Mouse (Mus musculus) heart, embryonic 14.5 days (tissue): ENCODE data around the gene Wdr19. TPM values are rescaled to one million over a fixed set of nuclear protein-coding genes. Genes with fewer than 3 reads are reported as not detected.
A peak's percentile ranks its signal among the peaks of the same experiment; 100 is the strongest.

Experiments used
- ATAC-seq: fragments of 200-750 bp; cut with Nextera tagmentation; 2 replicates; pipeline ENCODE4 v1.8.0; 2017; ENCODE audit warnings: low read depth, moderate TSS enrichment; ENCODE audit not compliant: insufficient number of reproducible peaks, insufficient read depth, low FRiP score
- H3K27ac ChIP-seq, 2 experiments: fragments of 200-500 bp in 1 of 2; fragments of 300-500 bp in 1 of 2; sonication (generic) in 1 of 2; replicated peaks in 1 of 2; 2 replicates each; pipeline ENCODE4 v1.5.1; 2012 to 2014; ENCODE audit warnings: low read depth in 2 of 2, low read length in 2 of 2, control low read depth in 1 of 2, mild to moderate bottlenecking in 1 of 2, mixed read lengths in 1 of 2; ENCODE audit not compliant: control insufficient read depth in 1 of 2, insufficient read depth in 1 of 2
- H3K27me3 ChIP-seq: fragments of 300-500 bp; sonication (generic); 2 replicates; pipeline ENCODE4 v1.6.1; 2014; ENCODE audit warnings: mild to moderate bottlenecking, low read length, control low read depth; ENCODE audit not compliant: control insufficient read depth, insufficient read depth
- H3K36me3 ChIP-seq: fragments of 300-500 bp; sonication (generic); 2 replicates; pipeline ENCODE4 v1.6.1; 2014; ENCODE audit warnings: mild to moderate bottlenecking, control low read depth, low read length, mixed read lengths; ENCODE audit not compliant: control insufficient read depth, insufficient read depth
- H3K4me1 ChIP-seq, 2 experiments: fragments of 200-500 bp in 1 of 2; fragments of 300-500 bp in 1 of 2; sonication (generic) in 1 of 2; 2 replicates each; pipeline ENCODE4 v1.6.1; 2012 to 2014; ENCODE audit warnings: low read length in 2 of 2, control low read depth in 1 of 2, mixed read lengths in 1 of 2; ENCODE audit not compliant: control insufficient read depth in 2 of 2, insufficient read depth in 2 of 2
- H3K4me2 ChIP-seq: fragments of 300-500 bp; sonication (generic); 2 replicates; pipeline ENCODE4 v1.6.1; 2014; ENCODE audit warnings: mild to moderate bottlenecking, low read length
- H3K4me3 ChIP-seq, 2 experiments: fragments of 200-500 bp in 1 of 2; fragments of 300-500 bp in 1 of 2; sonication (generic) in 1 of 2; 2 replicates each; pipeline ENCODE4 v1.5.1; 2012 to 2014; ENCODE audit warnings: low read length in 2 of 2, mild to moderate bottlenecking in 2 of 2, control low read depth in 1 of 2, low read depth in 1 of 2, moderate library complexity in 1 of 2; ENCODE audit not compliant: control insufficient read depth in 1 of 2, insufficient read depth in 1 of 2
- H3K9ac ChIP-seq: fragments of 300-500 bp; sonication (generic); 2 replicates; pipeline ENCODE4 v1.6.1; 2014; ENCODE audit warnings: mild to moderate bottlenecking, low read length
- H3K9me3 ChIP-seq: fragments of 300-500 bp; sonication (generic); 2 replicates; pipeline ENCODE4 v1.6.1; 2016; ENCODE audit warnings: low read length, control low read depth; ENCODE audit not compliant: control insufficient read depth
- WGBS: fragments of 180-500 bp; shearing (Covaris S2); extraction: QIAGEN DNeasy Blood & Tissue Kit; methylation state at CpG from one replicate; pipeline ENCODE4 v1.1.7; 2014; 5-methylcytosine and 5-hydroxymethylcytosine counted together
- polyA plus RNA-seq: library from polyadenylated mRNA; unstranded; fragments of >200 nt; fragmentation: Nextera tagmentation; extraction: Ambion mirVana; gene quantifications from 2 replicates; pipeline ENCODE4 v1.2.1, GENCODE M21; 2014

Wdr19 gene
- polyA plus RNA-seq, 1 experiment from 2014 or later = 9.9 TPM

DNA sequence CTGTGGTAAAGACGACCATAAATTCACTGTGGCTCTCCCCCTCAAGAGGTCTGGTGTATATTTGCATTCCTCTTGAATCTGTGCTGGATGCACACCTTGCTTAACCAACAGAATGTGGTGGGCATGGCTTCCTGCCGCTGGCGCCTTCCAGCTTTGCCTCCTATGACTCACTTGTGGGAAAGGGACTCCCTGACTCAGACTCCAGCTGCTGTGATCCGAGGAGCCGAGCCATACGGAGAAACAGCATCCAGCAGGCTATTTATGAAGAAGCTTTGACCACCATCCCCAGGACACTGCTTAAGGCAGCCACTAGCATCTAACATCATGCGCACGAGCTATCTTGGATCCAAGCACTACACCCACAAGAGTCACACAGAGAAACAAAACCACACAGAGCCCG lies 5.1 kb upstream of the Wdr19 start:
- peaks cover 6% of the 10 kb centered on the region for H3K9me3 ChIP-seq
- peaks cover 0 to 5% of the 10 kb centered on the region in 2 experiments; a peak in 1 of 4 replicates for H3K4me1 ChIP-seq
- H3K4me2 ChIP-seq = no peak overlapping the region
- H3K9ac ChIP-seq = no peak overlapping the region
- no peaks in the 10 kb centered on the region for H3K27me3 ChIP-seq
- no peak overlapping the region for H3K27ac ChIP-seq
- 83% methylated on average over 9 of the region's 9 CpGs for WGBS
- ATAC-seq = no peak
- no peak overlapping the region for H3K4me3 ChIP-seq
- H3K36me3 ChIP-seq = no peaks in the 10 kb centered on the region

DNA sequence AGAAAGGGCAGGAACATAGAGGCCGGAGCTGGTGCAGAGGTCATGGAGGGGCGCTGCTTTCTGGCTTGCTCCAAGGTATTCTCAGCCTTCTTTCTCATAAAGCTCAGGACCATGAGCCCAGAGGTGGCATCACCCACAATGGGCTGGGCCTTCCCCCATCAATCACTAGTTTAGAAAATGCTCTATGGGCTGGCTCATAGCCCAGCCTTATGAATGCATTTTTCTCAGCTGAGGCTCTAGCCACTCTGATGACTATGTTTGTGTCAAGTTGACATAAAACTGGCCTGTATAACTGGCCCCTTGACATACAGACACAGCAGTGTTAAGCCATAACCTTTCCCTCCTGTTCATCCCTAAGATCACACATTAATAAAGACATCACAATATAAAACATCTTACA lies 5.2 kb downstream of the Wdr19 start:
- Histone ChIP-seq H3K4me3 (no peak overlapping the region), H3K9me3 (no peaks in the 10 kb centered on the region), H3K36me3 (0 out of 2 replicates have a peak, but pooled peaks cover 12% of the 10 kb centered on the region), H3K27ac (no peak overlapping the region; a peak in 1 of 4 replicates), H3K4me1 (peaks cover 6 to 13% of the 10 kb centered on the region in 2 experiments; a peak in 3 of 4 replicates), H3K9ac (no peak overlapping the region), H3K27me3 (no peaks in the 10 kb centered on the region), H3K4me2 (no peak overlapping the region)
- 85% methylated on average over 2 of the region's 2 CpGs for WGBS
- no peak for ATAC-seq

GRCm38 (mm10) chr5:65213321-65213720 lies 13.8 kb downstream of the Wdr19 start:
- Histone ChIP-seq H3K4me3 (no peak overlapping the region), H3K9ac (no peak overlapping the region), H3K27me3 (no peaks in the 10 kb centered on the region), H3K4me2 (no peak overlapping the region), H3K9me3 (no peaks in the 10 kb centered on the region), H3K4me1 (no peaks in the 10 kb centered on the region), H3K27ac (no peak overlapping the region), H3K36me3 (no peaks in the 10 kb centered on the region; the same call in 1 of the 2 replicates)
- WGBS = 19% methylated on average over 7 of the region's 7 CpGs
- ATAC-seq = no peak

- Histone ChIP-seq H3K4me2 (no peak overlapping the region), H3K9ac (no peak overlapping the region), H3K27ac (no peak overlapping the region), H3K4me1 (0 out of 4 replicates have a peak, but pooled peaks cover 0 to 2% of the 10 kb centered on the region in 2 experiments), H3K4me3 (no peak overlapping the region), H3K36me3 (no peaks in the 10 kb centered on the region; the same call in 1 of the 2 replicates), H3K9me3 (no peaks in the 10 kb centered on the region), H3K27me3 (no peaks in the 10 kb centered on the region)
- no peak for ATAC-seq
- WGBS = 82% methylated on average over 11 of the region's 11 CpGs
These were observed 18.1 kb downstream of the Wdr19 start for GRCm38 (mm10) chr5:65217305-65218269.

DNA sequence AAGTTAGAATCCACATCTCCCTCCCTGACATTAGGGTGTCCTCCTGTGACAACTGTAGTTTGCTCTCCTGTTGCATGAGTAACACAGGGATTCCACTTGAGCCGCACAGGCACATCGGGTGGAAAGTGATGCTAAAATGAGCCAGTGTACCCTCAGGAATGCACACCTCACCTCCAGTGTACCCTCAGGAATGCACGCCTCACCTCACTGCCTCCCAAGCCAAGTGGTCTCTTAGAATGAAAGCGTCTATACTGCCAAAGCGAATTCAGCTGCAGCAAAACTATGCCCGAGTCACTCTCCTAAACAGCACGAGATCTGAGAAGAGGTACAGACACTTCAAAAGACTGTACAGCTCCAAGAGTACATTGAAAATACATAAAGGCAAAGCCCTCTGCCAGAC lies 21.5 kb downstream of the Wdr19 start:
- WGBS = 36% methylated on average over 7 of the region's 7 CpGs
- ATAC-seq = no peak
- H3K27ac ChIP-seq = no peak overlapping the region

DNA sequence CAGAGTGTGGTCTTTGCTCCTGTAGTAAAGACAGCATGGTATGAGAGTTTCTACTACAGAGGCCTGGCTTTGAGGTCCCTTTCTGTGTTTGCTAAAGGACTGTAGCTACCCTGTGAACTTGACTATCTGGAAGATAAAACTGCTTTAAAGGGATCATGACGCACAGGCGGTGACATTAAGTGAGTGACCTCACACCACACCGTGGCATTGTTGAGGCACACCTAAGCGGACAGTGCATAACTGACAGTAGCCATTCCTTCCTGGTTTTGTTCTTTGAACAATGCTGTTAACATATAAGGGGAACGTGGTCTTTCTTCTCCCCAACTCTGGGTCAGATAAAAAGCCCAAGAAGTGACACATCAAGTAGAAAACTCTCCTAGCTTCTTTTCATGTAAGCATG lies 24.6 kb downstream of the Wdr19 start:
- Histone ChIP-seq H3K9ac (no peak overlapping the region), H3K4me2 (no peak overlapping the region), H3K4me3 (no peak overlapping the region), H3K36me3 (peaks cover 32% of the 10 kb centered on the region), H3K9me3 (no peaks in the 10 kb centered on the region), H3K27me3 (no peaks in the 10 kb centered on the region), H3K4me1 (0 out of 4 replicates have a peak, but pooled peaks cover 0 to 2% of the 10 kb centered on the region in 2 experiments), H3K27ac (no peak overlapping the region)
- WGBS = 53% methylated on average over 5 of the region's 5 CpGs
- ATAC-seq = no peak

More for the DNA sequence above, 21.5 kb downstream of the Wdr19 start:
- 0 out of 4 replicates have a peak, but pooled peaks cover 0 to 2% of the 10 kb centered on the region in 2 experiments for H3K4me1 ChIP-seq
- H3K9ac ChIP-seq = no peak overlapping the region
- 0 out of 2 replicates have a peak overlapping the region, but pooled peaks have one; percentile 6 for H3K4me2 ChIP-seq
- H3K36me3 ChIP-seq = peaks cover 16% of the 10 kb centered on the region
- H3K4me3 ChIP-seq = no peak overlapping the region
- H3K27me3 ChIP-seq = no peaks in the 10 kb centered on the region
- no peaks in the 10 kb centered on the region for H3K9me3 ChIP-seq

- no peak for ATAC-seq
- H3K4me3 ChIP-seq = no peak overlapping the region
- WGBS = 74% methylated on average over 12 of the region's 12 CpGs
These were observed 31.9 kb downstream of the Wdr19 start for GRCm38 (mm10) chr5:65231289-65232003.

More at GRCm38 (mm10) chr5:65231289-65232003, 31.9 kb downstream of the Wdr19 start:
- H3K9me3 ChIP-seq = no peaks in the 10 kb centered on the region
- H3K27ac ChIP-seq = no peak overlapping the region
- H3K9ac ChIP-seq = no peak overlapping the region
- no peak overlapping the region for H3K4me2 ChIP-seq
- H3K4me1 ChIP-seq = no peaks in the 10 kb centered on the region
- peaks cover 29% of the 10 kb centered on the region for H3K36me3 ChIP-seq
- no peaks in the 10 kb centered on the region for H3K27me3 ChIP-seq
